Mouse (Mus musculus) liver, embryonic 12.5 days (tissue): ENCODE results near the gene Klf3. TPM values are rescaled to one million over a fixed set of nuclear protein-coding genes. Genes with fewer than 3 reads are reported as not detected.
"Not testable (repeated sequence)": the region's sequence is repeated elsewhere in the genome, so short reads cannot be mapped to it uniquely, and the experiment has no call there.

Experiments
- ATAC-seq: fragments of 200-750 bp; cut with Nextera tagmentation; 2 replicates; pipeline ENCODE4 v1.8.0; 2017; ENCODE audit warnings: moderate number of reproducible peaks, mild to moderate bottlenecking, moderate library complexity
- H3K27ac ChIP-seq: fragments of 300-500 bp; sonication (generic); 2 replicates; pipeline ENCODE4 v1.5.1; 2016; ENCODE audit warnings: mild to moderate bottlenecking
- H3K27me3 ChIP-seq: fragments of 300-500 bp; sonication (generic); replicated peaks from 2 replicates; pipeline ENCODE4 v1.6.1; 2016; ENCODE audit warnings: mild to moderate bottlenecking, moderate library complexity
- H3K36me3 ChIP-seq: fragments of 300-500 bp; sonication (generic); 2 replicates; pipeline ENCODE4 v1.6.1; 2016; ENCODE audit warnings: mild to moderate bottlenecking, moderate library complexity
- H3K4me1 ChIP-seq: fragments of 300-500 bp; sonication (generic); 2 replicates; pipeline ENCODE4 v1.6.1; 2016
- H3K4me2 ChIP-seq: fragments of 300-500 bp; sonication (generic); 2 replicates; pipeline ENCODE4 v1.6.1; 2016; ENCODE audit warnings: mild to moderate bottlenecking, moderate library complexity
- H3K4me3 ChIP-seq: fragments of 300-500 bp; sonication (generic); 2 replicates; pipeline ENCODE4 v1.5.1; 2016; ENCODE audit warnings: mild to moderate bottlenecking, moderate library complexity
- H3K9ac ChIP-seq: fragments of 300-500 bp; sonication (generic); 2 replicates; pipeline ENCODE4 v1.6.1; 2016; ENCODE audit warnings: mild to moderate bottlenecking, moderate library complexity
- H3K9me3 ChIP-seq: fragments of 300-500 bp; sonication (generic); replicated peaks from 2 replicates; pipeline ENCODE4 v1.6.1; 2016; ENCODE audit warnings: mild to moderate bottlenecking, moderate library complexity
- WGBS: fragments of 180-500 bp; shearing (Covaris S2); methylation state at CpG from one replicate; pipeline ENCODE4 v1.1.7; 2016; ENCODE audit not compliant: insufficient replicate concordance; 5-methylcytosine and 5-hydroxymethylcytosine counted together
- polyA plus RNA-seq: library from polyadenylated mRNA; unstranded; fragments of >200 nt; fragmentation: Nextera tagmentation; extraction: Ambion mirVana; gene quantifications from 2 replicates; pipeline ENCODE4 v1.2.1, GENCODE M21; 2016

The Klf3 gene
- polyA plus RNA-seq, 1 experiment from 2014 or later = 91.2 TPM

DNA sequence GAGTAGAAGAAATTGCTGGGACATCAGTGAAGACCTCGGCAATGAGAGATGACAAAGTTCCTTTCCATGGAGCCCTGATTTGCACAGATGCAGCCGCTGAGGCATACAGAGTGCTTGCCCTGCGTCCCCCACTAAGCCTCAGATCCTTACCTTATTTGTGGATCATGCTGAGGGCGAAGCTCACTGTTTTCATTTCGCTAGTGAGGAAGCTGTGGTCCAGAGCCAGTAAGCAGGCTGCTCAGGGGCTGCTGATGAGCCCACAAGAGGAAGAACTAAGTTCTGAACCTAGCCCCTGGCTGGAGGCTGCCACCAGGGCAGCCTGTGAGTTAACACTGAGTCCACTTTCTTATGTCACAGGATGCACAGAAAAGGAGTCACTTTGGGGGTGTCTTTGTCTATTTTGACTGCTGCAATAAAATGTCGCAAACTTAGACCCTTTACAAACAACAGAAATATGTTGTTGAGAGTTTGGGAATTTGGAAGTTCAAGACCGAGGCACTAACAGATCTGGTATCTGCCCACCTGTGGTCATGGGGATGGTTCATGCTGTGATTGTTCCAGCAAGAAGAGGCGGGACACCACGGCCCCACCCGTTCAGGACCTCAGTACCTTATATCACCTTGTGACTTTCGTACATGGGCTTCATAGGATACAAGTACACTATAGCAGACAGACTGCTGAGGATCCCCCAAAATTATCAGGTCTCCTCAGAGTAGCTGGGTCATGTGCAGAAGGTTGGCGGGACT is 62.2 kb downstream of the Klf3 start:
- Histone ChIP-seq H3K9me3 (no peaks in the 10 kb centered on the region), H3K4me2 (peak overlapping the region; percentile 46), H3K4me1 (peaks cover 57% of the 10 kb centered on the region), H3K27me3 (no peaks in the 10 kb centered on the region), H3K27ac (peak overlapping the region; percentile 76), H3K9ac (0 out of 2 replicates have a peak overlapping the region, but pooled peaks have one; percentile 19), H3K4me3 (no peak overlapping the region), H3K36me3 (no peaks in the 10 kb centered on the region)
- 60% methylated on average over 12 of the region's 12 CpGs for WGBS
- ATAC-seq = no peak

DNA sequence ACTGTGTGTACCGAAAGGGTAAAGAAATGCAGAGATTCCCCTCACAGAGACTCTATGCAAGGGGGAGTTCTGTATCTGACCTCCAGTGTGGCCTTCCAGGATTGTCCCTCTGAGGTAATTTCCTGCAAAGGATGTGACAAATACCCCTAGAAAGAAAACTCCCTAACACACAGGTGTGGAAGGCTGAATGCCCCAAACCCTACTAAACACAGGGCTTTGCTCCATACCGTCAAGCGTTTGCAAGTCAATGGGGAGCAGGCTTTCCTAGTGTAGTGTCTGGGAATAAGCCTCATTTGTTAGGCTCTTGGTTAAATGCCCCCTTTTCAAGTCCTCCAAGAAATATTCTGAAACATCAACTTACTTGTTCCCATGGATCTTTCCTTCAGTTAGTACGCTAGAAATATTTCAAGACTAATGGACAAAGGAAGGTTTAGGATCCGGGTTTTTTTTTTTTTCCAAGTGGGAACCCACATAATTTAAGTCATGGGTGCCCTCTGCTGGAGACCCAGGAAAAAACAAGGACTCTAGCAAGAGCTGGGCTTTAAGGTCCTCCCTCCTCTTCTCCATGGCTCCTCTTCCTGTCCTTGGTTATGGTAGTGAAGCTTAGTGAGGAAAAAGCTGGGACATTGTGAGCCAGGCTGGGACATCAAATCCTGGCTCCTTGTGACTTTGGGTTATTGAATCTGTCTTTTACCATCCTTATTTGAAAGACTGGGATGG is 63.3 kb downstream of the Klf3 start:
- no peak for ATAC-seq
- WGBS = 46% methylated on average over 5 of the region's 5 CpGs
- Histone ChIP-seq H3K4me2 (no peak overlapping the region), H3K4me3 (no peak overlapping the region), H3K27ac (no peak overlapping the region), H3K27me3 (no peaks in the 10 kb centered on the region), H3K9ac (no peak overlapping the region), H3K9me3 (no peaks in the 10 kb centered on the region), H3K4me1 (peaks cover 48% of the 10 kb centered on the region), H3K36me3 (no peaks in the 10 kb centered on the region)

GRCm38 (mm10) chr5:64867124-64867523 is 63.9 kb downstream of the Klf3 start:
- Histone ChIP-seq H3K4me1 (peaks cover 42% of the 10 kb centered on the region), H3K4me2 (no peak overlapping the region), H3K9ac (no peak overlapping the region), H3K36me3 (no peaks in the 10 kb centered on the region), H3K9me3 (no peaks in the 10 kb centered on the region), H3K27ac (no peak overlapping the region), H3K27me3 (no peaks in the 10 kb centered on the region), H3K4me3 (no peak overlapping the region)
- ATAC-seq = no peak
- WGBS = 51% methylated on average over 9 of the region's 9 CpGs

DNA sequence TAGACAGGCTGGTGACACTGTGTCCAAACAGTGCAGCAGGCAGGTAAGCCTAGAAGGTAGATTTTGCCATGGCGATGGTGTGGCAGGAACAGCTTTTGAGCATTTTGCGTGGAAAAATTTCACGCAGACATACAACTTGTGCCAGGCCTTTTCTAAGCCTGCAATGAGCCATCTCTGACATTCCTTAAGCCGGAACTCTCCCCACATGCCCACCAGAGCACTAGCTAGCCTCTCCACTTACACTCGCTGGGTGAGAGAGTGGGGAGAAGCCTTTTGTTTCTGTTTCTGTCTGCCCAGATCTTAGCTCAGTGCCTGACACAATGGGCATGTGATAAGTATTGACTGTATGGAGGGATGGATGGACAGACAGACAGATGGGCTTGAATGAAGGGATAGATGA is 64.4 kb downstream of the Klf3 start:
- WGBS = 73% methylated on average over 5 of the region's 5 CpGs
- no peak overlapping the region for H3K9ac ChIP-seq
- H3K4me3 ChIP-seq = no peak overlapping the region
- H3K27me3 ChIP-seq = no peaks in the 10 kb centered on the region
- H3K36me3 ChIP-seq = no peaks in the 10 kb centered on the region
- no peak overlapping the region for H3K27ac ChIP-seq
- no peak overlapping the region for H3K4me2 ChIP-seq
- peaks cover 38% of the 10 kb centered on the region for H3K4me1 ChIP-seq
- ATAC-seq = no peak
- no peaks in the 10 kb centered on the region for H3K9me3 ChIP-seq

DNA sequence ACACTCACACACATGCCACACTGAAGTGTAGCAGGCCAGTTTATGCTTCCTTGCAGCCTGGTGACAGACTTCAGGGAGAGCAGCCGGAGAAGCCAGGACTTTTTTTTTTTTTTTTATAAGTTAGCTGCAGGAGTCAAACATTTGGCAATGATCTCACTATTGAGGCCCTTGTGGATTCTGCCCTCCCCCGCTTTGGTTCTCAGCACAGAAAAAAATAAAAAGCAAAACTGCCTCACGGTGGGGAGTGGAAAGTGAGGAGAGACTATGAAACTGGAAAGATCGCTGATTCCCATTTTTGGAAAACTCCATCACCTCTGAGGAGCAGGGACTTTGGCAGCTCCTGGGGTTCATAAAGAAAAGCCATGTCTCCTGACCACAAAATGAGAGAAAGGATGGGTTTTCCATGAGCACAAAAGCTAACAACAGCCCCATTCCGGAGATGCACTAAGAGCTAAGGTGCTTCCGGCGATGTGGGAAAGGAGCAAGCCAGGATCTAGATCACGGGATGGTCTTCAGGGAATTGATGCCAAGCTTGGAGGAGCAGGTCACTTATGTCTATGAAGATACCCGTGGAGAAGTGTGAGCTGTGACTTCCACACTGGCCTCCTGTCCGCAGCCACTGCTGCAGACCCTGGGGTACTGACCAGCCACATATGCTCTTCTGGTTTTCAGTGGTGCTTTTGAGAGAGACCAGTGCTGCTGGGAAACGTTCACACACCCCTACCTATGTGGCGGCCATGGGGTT is 73.1 kb downstream of the Klf3 start:
- WGBS = 75% methylated on average over 12 of the region's 12 CpGs
- Histone ChIP-seq H3K4me2 (no peak overlapping the region), H3K36me3 (no peaks in the 10 kb centered on the region), H3K4me3 (no peak overlapping the region), H3K9me3 (no peaks in the 10 kb centered on the region), H3K27ac (no peak overlapping the region), H3K27me3 (no peaks in the 10 kb centered on the region), H3K4me1 (peaks cover 6% of the 10 kb centered on the region; the same call in 1 of the 2 replicates), H3K9ac (no peak overlapping the region)
- no peak for ATAC-seq

GRCm38 (mm10) chr5:64877235-64878026 is 74.2 kb downstream of the Klf3 start:
- no peaks in the 10 kb centered on the region for H3K27me3 ChIP-seq
- H3K27ac ChIP-seq = peak overlapping the region; percentile 51; the same call in 1 of the 2 replicates
- no peaks in the 10 kb centered on the region for H3K36me3 ChIP-seq
- no peaks in the 10 kb centered on the region for H3K9me3 ChIP-seq
- H3K4me2 ChIP-seq = no peak overlapping the region
- H3K4me1 ChIP-seq = peaks cover 6% of the 10 kb centered on the region; the same call in 1 of the 2 replicates
- no peak overlapping the region for H3K4me3 ChIP-seq
- H3K9ac ChIP-seq = no peak overlapping the region
- ATAC-seq = no peak
- WGBS = 55% methylated on average over 15 of the region's 15 CpGs

GRCm38 (mm10) chr5:64878027-64878425 is 74.8 kb downstream of the Klf3 start:
- peak overlapping the region; percentile 51; the same call in 1 of the 2 replicates for H3K27ac ChIP-seq
- H3K4me2 ChIP-seq = no peak overlapping the region
- H3K36me3 ChIP-seq = no peaks in the 10 kb centered on the region
- ATAC-seq = peak; percentile 38
- no peaks in the 10 kb centered on the region for H3K9me3 ChIP-seq
- peaks cover 6% of the 10 kb centered on the region; the same call in 1 of the 2 replicates for H3K4me1 ChIP-seq
- no peak overlapping the region for H3K4me3 ChIP-seq
- H3K27me3 ChIP-seq = no peaks in the 10 kb centered on the region
- no peak overlapping the region for H3K9ac ChIP-seq
- WGBS = 39% methylated on average over 4 of the region's 4 CpGs

DNA sequence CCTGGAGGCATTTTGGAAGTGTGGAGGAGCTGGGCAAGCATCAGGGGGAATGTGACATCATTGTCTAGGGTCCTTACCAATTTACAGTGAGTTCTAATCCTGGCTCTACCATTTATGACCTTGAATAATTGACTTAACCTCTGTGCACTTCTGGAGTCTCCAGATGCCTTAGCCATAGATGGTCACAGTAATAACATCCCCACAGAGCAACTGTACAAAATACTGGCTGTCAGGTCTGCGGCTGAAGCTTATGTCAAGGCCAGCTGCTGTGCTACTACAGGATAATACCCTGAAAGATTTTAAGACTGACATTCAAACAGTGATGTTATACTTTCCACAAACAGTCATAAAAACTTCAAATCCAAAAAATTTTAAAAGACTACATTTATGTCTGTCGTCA is 75.3 kb downstream of the Klf3 start:
- 75% methylated on average over 2 of the region's 2 CpGs for WGBS
- no peaks in the 10 kb centered on the region for H3K27me3 ChIP-seq
- H3K27ac ChIP-seq = peak overlapping the region; percentile 51; the same call in 1 of the 2 replicates
- no peak overlapping the region for H3K4me3 ChIP-seq
- no peak overlapping the region for H3K9ac ChIP-seq
- no peaks in the 10 kb centered on the region for H3K9me3 ChIP-seq
- H3K36me3 ChIP-seq = no peaks in the 10 kb centered on the region
- ATAC-seq = no peak
- peaks cover 10% of the 10 kb centered on the region; the same call in 1 of the 2 replicates for H3K4me1 ChIP-seq
- no peak overlapping the region for H3K4me2 ChIP-seq

- Histone ChIP-seq H3K27ac (peak overlapping the region; percentile 65; the same call in 1 of the 2 replicates), H3K27me3 (no peaks in the 10 kb centered on the region), H3K4me1 (peaks cover 17% of the 10 kb centered on the region), H3K36me3 (no peaks in the 10 kb centered on the region), H3K9me3 (no peaks in the 10 kb centered on the region), H3K4me2 (no peak overlapping the region), H3K4me3 (no peak overlapping the region), H3K9ac (no peak overlapping the region)
- WGBS = 44% methylated on average over 3 of the region's 3 CpGs
- ATAC-seq = peak; percentile 51
Observed at GRCm38 (mm10) chr5:64879241-64879640, 76.1 kb downstream of the Klf3 start.

GRCm38 (mm10) chr5:64881559-64881958 is 78.4 kb downstream of the Klf3 start:
- H3K27ac ChIP-seq, H3K9me3 ChIP-seq, H3K36me3 ChIP-seq, ATAC-seq, H3K27me3 ChIP-seq, H3K4me3 ChIP-seq, H3K9ac ChIP-seq, H3K4me2 ChIP-seq: not testable (repeated sequence)
- WGBS = 88% methylated on average over 9 of the region's 10 CpGs
- H3K4me1 ChIP-seq = peaks cover 24% of the 10 kb centered on the region

GRCm38 (mm10) chr5:64881976-64882375 is 78.8 kb downstream of the Klf3 start:
- 76% methylated on average over 8 of the region's 11 CpGs for WGBS
- not testable (repeated sequence) for H3K9me3 ChIP-seq, H3K27ac ChIP-seq, ATAC-seq, H3K4me2 ChIP-seq, H3K27me3 ChIP-seq, H3K4me3 ChIP-seq, H3K9ac ChIP-seq, H3K36me3 ChIP-seq
- H3K4me1 ChIP-seq = peaks cover 24% of the 10 kb centered on the region
